Mouse (Mus musculus) lung, embryonic 16.5 days (tissue): ENCODE measurements around the gene 1520401A03Rik. TPM values are rescaled to one million over a fixed set of nuclear protein-coding genes. Genes with fewer than 3 reads are reported as not detected.
A peak's percentile ranks its signal among the peaks of the same experiment; 100 is the strongest.

Source experiments
- ATAC-seq: fragments of 200-750 bp; cut with Nextera tagmentation; 2 replicates; pipeline ENCODE4 v1.8.0; 2017; ENCODE audit warnings: low read depth, mild to moderate bottlenecking, moderate library complexity
- H3K27ac ChIP-seq: fragments of 300-500 bp; sonication (generic); 2 replicates; pipeline ENCODE4 v1.5.1; 2014; ENCODE audit warnings: mild to moderate bottlenecking, control low read depth, low read length
- H3K27me3 ChIP-seq: fragments of 300-500 bp; sonication (generic); 2 replicates; pipeline ENCODE4 v1.6.1; 2014; ENCODE audit warnings: low read depth, low read length, mixed read lengths; ENCODE audit not compliant: control insufficient read depth, insufficient read depth
- H3K36me3 ChIP-seq: fragments of 300-500 bp; sonication (generic); 2 replicates; pipeline ENCODE4 v1.6.1; 2014; ENCODE audit warnings: low read length; ENCODE audit not compliant: control insufficient read depth, insufficient read depth
- H3K4me1 ChIP-seq: fragments of 300-500 bp; sonication (generic); replicated peaks from 2 replicates; pipeline ENCODE4 v1.6.1; 2014; ENCODE audit warnings: low read length, mixed read lengths; ENCODE audit not compliant: control insufficient read depth, insufficient read depth
- H3K4me2 ChIP-seq: fragments of 300-500 bp; sonication (generic); 2 replicates; pipeline ENCODE4 v1.6.1; 2014; ENCODE audit warnings: low read depth, low read length, control low read depth
- H3K4me3 ChIP-seq: fragments of 300-500 bp; sonication (generic); 2 replicates; pipeline ENCODE4 v1.5.1; 2014; ENCODE audit warnings: mild to moderate bottlenecking, low read length, control low read depth
- H3K9ac ChIP-seq: fragments of 300-500 bp; sonication (generic); 2 replicates; pipeline ENCODE4 v1.6.1; 2014; ENCODE audit warnings: low read length, control low read depth
- H3K9me3 ChIP-seq: fragments of 300-500 bp; sonication (generic); 2 replicates; pipeline ENCODE4 v1.6.1; 2016; ENCODE audit warnings: low read length; ENCODE audit not compliant: control insufficient read depth
- WGBS: fragments of 180-500 bp; shearing (Covaris S2); extraction: QIAGEN DNeasy Blood & Tissue Kit; methylation state at CpG from one replicate; pipeline ENCODE4 v1.1.7; 2014; 5-methylcytosine and 5-hydroxymethylcytosine counted together
- polyA plus RNA-seq: library from polyadenylated mRNA; unstranded; fragments of >200 nt; fragmentation: Nextera tagmentation; extraction: Ambion mirVana; gene quantifications from 2 replicates; pipeline ENCODE4 v1.2.1, GENCODE M21; 2015

Gene 1520401A03Rik
- polyA plus RNA-seq, 1 experiment from 2014 or later, result 0.14 TPM

DNA sequence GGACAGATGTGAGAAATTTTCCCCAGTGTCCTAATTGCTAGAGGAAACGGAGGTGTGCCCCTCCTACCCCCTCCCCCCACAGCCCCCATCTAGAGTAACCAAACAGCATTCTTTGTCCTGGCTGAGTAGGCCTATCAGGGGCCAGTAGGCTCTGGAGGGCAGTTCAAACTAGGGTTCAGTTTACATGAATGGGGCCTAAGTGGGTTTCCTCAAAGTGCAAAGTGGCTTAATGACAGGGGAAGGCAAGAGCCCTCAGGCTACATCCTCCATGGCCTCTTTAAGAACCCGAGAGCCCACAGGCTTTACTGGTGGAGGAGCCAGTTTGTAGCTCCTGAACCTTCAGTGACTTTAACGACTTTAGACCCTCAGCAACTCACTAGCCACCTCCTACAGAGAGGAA, 26.8 kb downstream of the 1520401A03Rik start:
- Histone ChIP-seq H3K9ac (no peak overlapping the region), H3K27ac (peak overlapping the region; percentile 71), H3K9me3 (no peaks in the 10 kb centered on the region), H3K36me3 (no peaks in the 10 kb centered on the region), H3K4me1 (peaks cover 14% of the 10 kb centered on the region), H3K4me2 (no peak overlapping the region), H3K27me3 (peaks cover 12% of the 10 kb centered on the region), H3K4me3 (no peak overlapping the region)
- WGBS, result 21% methylated on average over 3 of the region's 3 CpGs
- ATAC-seq, result peak; percentile 78

GRCm38 (mm10) chr17:23694491-23694890, 28.1 kb downstream of the 1520401A03Rik start:
- peak overlapping the region; percentile 68 for H3K27ac ChIP-seq
- H3K4me2 ChIP-seq, result no peak overlapping the region
- H3K4me3 ChIP-seq, result no peak overlapping the region
- no peaks in the 10 kb centered on the region for H3K36me3 ChIP-seq
- ATAC-seq, result peak; percentile 38; the same call in 1 of the 2 replicates
- no peak overlapping the region for H3K9ac ChIP-seq
- H3K4me1 ChIP-seq, result peaks cover 12% of the 10 kb centered on the region
- WGBS, result 44% methylated on average over 1 of the region's 1 CpGs
- no peaks in the 10 kb centered on the region for H3K9me3 ChIP-seq
- H3K27me3 ChIP-seq, result peaks cover 8% of the 10 kb centered on the region

DNA sequence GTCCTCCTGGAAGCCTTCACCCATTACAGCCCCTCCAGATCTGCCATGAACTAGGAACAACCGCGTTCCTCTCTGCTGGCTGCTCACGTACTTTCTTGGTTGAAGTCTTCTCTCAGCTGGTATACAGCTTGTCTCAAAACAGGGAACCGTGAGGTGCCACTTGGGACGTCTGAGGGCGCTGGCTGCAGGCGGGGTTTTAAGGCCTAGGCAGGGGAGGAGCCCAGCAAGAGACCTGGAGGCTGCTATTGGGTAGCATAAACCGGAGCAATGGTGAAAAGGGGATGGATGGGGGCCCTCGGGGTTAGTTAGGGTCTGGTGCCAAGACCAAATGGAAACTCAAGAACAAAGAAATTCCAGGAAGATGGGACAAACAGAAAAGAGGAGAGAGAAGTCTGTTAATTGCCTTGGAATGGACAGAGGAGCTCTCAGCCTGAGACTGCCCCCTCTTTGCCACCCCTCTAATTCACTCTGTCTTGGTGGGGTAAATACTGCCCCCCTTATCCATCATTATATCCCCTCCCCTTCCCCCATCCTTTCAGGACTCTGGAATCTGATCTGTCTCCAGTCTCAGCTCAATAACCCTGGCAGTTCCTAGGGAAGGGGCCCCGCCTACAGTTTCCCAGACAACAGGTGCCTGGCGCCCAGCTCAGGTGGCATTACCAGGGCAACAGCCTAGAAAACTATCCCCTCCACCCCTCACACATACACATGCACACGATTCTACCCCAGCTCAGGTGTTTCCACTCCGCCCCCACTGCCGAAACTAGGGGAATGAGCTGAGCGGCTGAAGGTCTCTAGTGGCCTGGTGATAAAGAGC, 38.5 kb downstream of the 1520401A03Rik start, which contains the start of gene Cldn9:
Cldn9 (minus strand) TSS at position 171 of the 817 bp plus-strand sequence.
- Histone ChIP-seq H3K4me1 (peaks cover 15% of the 10 kb centered on the region; the same call in 1 of the 2 replicates), H3K9ac (0 out of 2 replicates have a peak within 1 kb of the TSS, but pooled peaks have one; percentile 22), H3K9me3 (no peaks in the 10 kb centered on the region), H3K4me2 (no peak within 1 kb of the TSS), H3K4me3 (no peak within 1 kb of the TSS), H3K27ac (peak within 1 kb of the TSS; percentile 39), H3K36me3 (no peaks in the 10 kb centered on the region), H3K27me3 (peaks cover 37% of the 10 kb centered on the region)
- peak; percentile 84 for ATAC-seq
- WGBS, result 19% methylated on average over 15 of the region's 15 CpGs

- no peak overlapping the region for H3K4me3 ChIP-seq
- H3K9me3 ChIP-seq, result no peaks in the 10 kb centered on the region
- 0 out of 2 replicates have a peak overlapping the region, but pooled peaks have one; percentile 22 for H3K9ac ChIP-seq
- 15% methylated on average over 15 of the region's 15 CpGs for WGBS
- ATAC-seq, result no peak
- peaks cover 15% of the 10 kb centered on the region; the same call in 1 of the 2 replicates for H3K4me1 ChIP-seq
- H3K27me3 ChIP-seq, result peaks cover 42% of the 10 kb centered on the region
- H3K27ac ChIP-seq, result 0 out of 2 replicates have a peak overlapping the region, but pooled peaks have one; percentile 9
- no peak overlapping the region for H3K4me2 ChIP-seq
- H3K36me3 ChIP-seq, result no peaks in the 10 kb centered on the region
Observed at GRCm38 (mm10) chr17:23683226-23683625, 39.4 kb downstream of the 1520401A03Rik start.

- H3K9ac ChIP-seq, result no peak overlapping the region
- ATAC-seq, result no peak
- no peaks in the 10 kb centered on the region for H3K36me3 ChIP-seq
- H3K27me3 ChIP-seq, result peaks cover 42% of the 10 kb centered on the region
- H3K9me3 ChIP-seq, result no peaks in the 10 kb centered on the region
- no peak overlapping the region for H3K4me3 ChIP-seq
- no peak overlapping the region for H3K27ac ChIP-seq
- H3K4me2 ChIP-seq, result no peak overlapping the region
- 49% methylated on average over 3 of the region's 3 CpGs for WGBS
- peaks cover 18% of the 10 kb centered on the region for H3K4me1 ChIP-seq
Observed at GRCm38 (mm10) chr17:23682530-23682929, 40.1 kb downstream of the 1520401A03Rik start.

DNA sequence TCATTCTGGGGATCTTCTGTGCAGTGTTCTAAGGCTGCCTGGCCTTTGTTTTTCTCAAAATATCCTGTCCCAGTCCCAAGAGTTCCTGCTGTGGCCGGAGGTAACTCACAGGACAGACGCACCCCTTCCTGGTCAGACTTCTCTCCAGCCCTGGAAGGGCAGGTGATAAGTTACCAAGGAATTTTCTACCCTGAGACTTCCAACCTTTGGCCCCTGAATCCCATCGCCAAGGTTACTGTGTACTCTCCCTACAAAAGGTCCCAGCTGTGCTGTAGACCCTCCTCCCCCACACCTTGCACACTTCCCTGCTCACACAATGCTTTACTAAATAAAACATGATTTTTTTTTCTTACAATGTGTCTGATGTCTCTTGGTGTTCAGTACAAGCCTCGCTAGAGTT, 40.5 kb downstream of the 1520401A03Rik start:
- no peak overlapping the region for H3K4me3 ChIP-seq
- no peak overlapping the region for H3K4me2 ChIP-seq
- H3K4me1 ChIP-seq, result peaks cover 20% of the 10 kb centered on the region
- peaks cover 42% of the 10 kb centered on the region for H3K27me3 ChIP-seq
- 33% methylated on average over 4 of the region's 4 CpGs for WGBS
- H3K9me3 ChIP-seq, result no peaks in the 10 kb centered on the region
- H3K36me3 ChIP-seq, result no peaks in the 10 kb centered on the region
- no peak overlapping the region for H3K9ac ChIP-seq
- no peak overlapping the region for H3K27ac ChIP-seq
- ATAC-seq, result no peak

- peaks cover 26% of the 10 kb centered on the region for H3K4me1 ChIP-seq
- H3K4me3 ChIP-seq, result 0 out of 2 replicates have a peak overlapping the region, but pooled peaks have one; percentile 5
- 43% methylated on average over 10 of the region's 10 CpGs for WGBS
- H3K4me2 ChIP-seq, result peak overlapping the region; percentile 55
- H3K27me3 ChIP-seq, result peaks cover 42% of the 10 kb centered on the region
- no peak overlapping the region for H3K9ac ChIP-seq
- no peaks in the 10 kb centered on the region for H3K36me3 ChIP-seq
- no peak for ATAC-seq
- H3K27ac ChIP-seq, result no peak overlapping the region
- no peaks in the 10 kb centered on the region for H3K9me3 ChIP-seq
Observed at GRCm38 (mm10) chr17:23681086-23681485, 41.5 kb downstream of the 1520401A03Rik start.

DNA sequence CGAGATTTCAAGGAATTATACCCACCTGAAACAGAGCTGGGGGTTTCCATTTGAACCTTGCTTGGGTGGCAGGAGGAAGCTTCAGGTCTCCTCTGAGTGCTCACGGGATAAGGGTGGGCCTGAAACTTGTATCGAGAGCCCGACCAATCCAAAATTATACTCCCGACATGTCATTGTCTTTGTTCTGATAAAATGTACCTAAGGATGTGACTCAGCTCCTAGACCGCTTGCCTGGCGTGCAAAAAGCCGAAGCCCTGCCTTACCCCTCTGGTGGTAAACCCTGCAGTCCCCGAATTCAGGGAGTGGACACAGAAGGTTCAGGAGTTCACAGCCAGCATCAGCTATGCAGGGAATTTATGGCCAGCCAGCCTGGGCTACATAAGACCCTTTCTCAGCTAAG, 42.2 kb downstream of the 1520401A03Rik start:
- Histone ChIP-seq H3K4me1 (peaks cover 34% of the 10 kb centered on the region), H3K27me3 (peaks cover 42% of the 10 kb centered on the region), H3K4me2 (peak overlapping the region; percentile 55), H3K36me3 (no peaks in the 10 kb centered on the region), H3K9me3 (no peaks in the 10 kb centered on the region), H3K27ac (peak overlapping the region; percentile 68; the same call in 1 of the 2 replicates), H3K9ac (peak overlapping the region; percentile 65), H3K4me3 (peak overlapping the region; percentile 53)
- ATAC-seq, result no peak
- 46% methylated on average over 9 of the region's 9 CpGs for WGBS

GRCm38 (mm10) chr17:23679127-23679835, 43.3 kb downstream of the 1520401A03Rik start, which contains the start of gene Cldn6:
Cldn6 (plus strand) TSS chr17:23679249.
- H3K4me1 ChIP-seq, result peaks cover 44% of the 10 kb centered on the region
- peak within 1 kb of the TSS; percentile 65 for H3K9ac ChIP-seq
- peak within 1 kb of the TSS; percentile 68 for H3K27ac ChIP-seq
- 2% methylated on average over 38 of the region's 38 CpGs for WGBS
- peak within 1 kb of the TSS; percentile 55 for H3K4me2 ChIP-seq
- H3K27me3 ChIP-seq, result peaks cover 41% of the 10 kb centered on the region
- H3K9me3 ChIP-seq, result no peaks in the 10 kb centered on the region
- peak within 1 kb of the TSS; percentile 53 for H3K4me3 ChIP-seq
- ATAC-seq, result peak; percentile 11; the same call in 1 of the 2 replicates
- H3K36me3 ChIP-seq, result no peaks in the 10 kb centered on the region
